Mouse (Mus musculus): ENCODE measurements around the gene Anapc2. TPM values are rescaled to one million over a fixed set of nuclear protein-coding genes. Genes with fewer than 3 reads are reported as not detected.

Anapc2 gene
- polyA plus RNA-seq, 1 experiment from 2014 or later = 137 TPM

DNA sequence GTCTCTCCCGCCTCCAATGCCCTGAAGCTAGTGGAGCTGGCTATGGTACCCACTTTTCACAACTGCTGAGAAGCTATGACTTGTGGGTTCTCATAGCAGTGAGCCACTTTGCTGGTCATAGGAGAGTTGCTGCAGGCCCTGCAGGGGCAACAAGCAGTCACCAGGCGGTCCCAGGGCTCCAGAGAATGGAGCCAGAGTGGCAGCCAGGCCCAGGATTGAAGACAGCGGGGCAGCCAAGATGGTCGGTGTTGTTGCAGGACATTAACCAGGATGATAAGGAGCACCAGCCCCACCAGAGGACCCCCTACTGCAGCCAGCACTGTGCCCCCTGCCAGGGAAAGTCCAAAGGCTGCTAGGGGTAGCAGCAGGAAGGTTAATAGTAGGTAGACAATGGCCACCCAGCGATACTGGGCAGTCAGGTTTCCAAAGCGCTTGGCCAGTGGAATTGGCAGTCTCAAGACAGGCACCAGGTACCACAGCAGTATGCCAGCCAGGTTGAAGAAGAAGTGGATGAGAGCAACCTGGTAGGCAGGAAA, 43.2 kb upstream of the Anapc2 start:
- Histone ChIP-seq H3K4me2 (ENCODE audit: low read length) (no peak overlapping the region), H3K4me3 (ENCODE audit: low read length) (no peak overlapping the region), H3K27me3 (replicated peaks; ENCODE audit: control insufficient read depth, insufficient read depth, low read length) (0 out of 2 replicates have a peak, but pooled peaks cover 2% of the 10 kb centered on the region), H3K4me1 (ENCODE audit: control insufficient read depth, insufficient read depth, low read depth, low read length) (peaks cover 7% of the 10 kb centered on the region), H3K27ac (ENCODE audit: low read depth, low read length) (no peak overlapping the region), H3K36me3 (ENCODE audit: control insufficient read depth, insufficient read depth, low read length) (no peaks in the 10 kb centered on the region), H3K9ac (ENCODE audit: low read depth, low read length) (peak overlapping the region; percentile 25; the same call in 1 of the 2 replicates), H3K9me3 (ENCODE audit: control insufficient read depth, low read length) (no peaks in the 10 kb centered on the region)
- ATAC-seq = no peak
- WGBS = 68% methylated on average over 6 of the region's 6 CpGs

DNA sequence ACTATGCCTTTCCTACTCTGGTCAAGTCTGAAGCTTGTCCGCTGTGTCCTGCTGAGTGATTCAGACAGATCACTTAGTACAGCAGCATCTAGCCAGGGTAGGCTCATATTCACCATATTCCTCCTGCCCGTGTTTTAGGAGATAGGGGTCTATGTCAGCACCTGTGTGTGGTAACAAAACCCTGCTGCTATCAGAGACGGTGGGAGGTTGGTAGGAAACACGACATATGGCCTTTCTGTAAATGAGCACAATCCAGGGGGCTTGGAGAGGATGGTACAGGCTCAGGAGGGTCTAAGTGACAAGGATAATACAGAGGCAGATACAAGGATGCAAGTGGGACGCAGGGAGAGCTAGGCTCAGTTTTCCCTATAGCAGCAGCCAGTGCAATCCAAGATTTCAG, 42.7 kb upstream of the Anapc2 start:
- no peak overlapping the region for H3K9ac ChIP-seq (ENCODE audit: low read depth, low read length)
- no peaks in the 10 kb centered on the region for H3K36me3 ChIP-seq (ENCODE audit: control insufficient read depth, insufficient read depth, low read length)
- WGBS = 80% methylated on average over 5 of the region's 5 CpGs
- H3K27me3 ChIP-seq (replicated peaks; ENCODE audit: control insufficient read depth, insufficient read depth, low read length) = 0 out of 2 replicates have a peak, but pooled peaks cover 2% of the 10 kb centered on the region
- H3K4me1 ChIP-seq (ENCODE audit: control insufficient read depth, insufficient read depth, low read depth, low read length) = peaks cover 7% of the 10 kb centered on the region
- no peak overlapping the region for H3K4me2 ChIP-seq (ENCODE audit: low read length)
- ATAC-seq = no peak
- H3K27ac ChIP-seq (ENCODE audit: low read depth, low read length) = no peak overlapping the region
- no peaks in the 10 kb centered on the region for H3K9me3 ChIP-seq (ENCODE audit: control insufficient read depth, low read length)
- H3K4me3 ChIP-seq (ENCODE audit: low read length) = no peak overlapping the region

GRCm38 (mm10) chr2:25230581-25230980, 41.7 kb upstream of the Anapc2 start:
- ATAC-seq = no peak
- Histone ChIP-seq H3K4me3 (ENCODE audit: low read length) (no peak overlapping the region), H3K27ac (ENCODE audit: low read depth, low read length) (no peak overlapping the region), H3K9ac (ENCODE audit: low read depth, low read length) (no peak overlapping the region), H3K4me2 (ENCODE audit: low read length) (no peak overlapping the region), H3K27me3 (replicated peaks; ENCODE audit: control insufficient read depth, insufficient read depth, low read length) (0 out of 2 replicates have a peak, but pooled peaks cover 2% of the 10 kb centered on the region), H3K36me3 (ENCODE audit: control insufficient read depth, insufficient read depth, low read length) (no peaks in the 10 kb centered on the region), H3K4me1 (ENCODE audit: control insufficient read depth, insufficient read depth, low read depth, low read length) (peaks cover 5% of the 10 kb centered on the region), H3K9me3 (ENCODE audit: control insufficient read depth, low read length) (no peaks in the 10 kb centered on the region)
- WGBS = 90% methylated on average over 7 of the region's 7 CpGs

DNA sequence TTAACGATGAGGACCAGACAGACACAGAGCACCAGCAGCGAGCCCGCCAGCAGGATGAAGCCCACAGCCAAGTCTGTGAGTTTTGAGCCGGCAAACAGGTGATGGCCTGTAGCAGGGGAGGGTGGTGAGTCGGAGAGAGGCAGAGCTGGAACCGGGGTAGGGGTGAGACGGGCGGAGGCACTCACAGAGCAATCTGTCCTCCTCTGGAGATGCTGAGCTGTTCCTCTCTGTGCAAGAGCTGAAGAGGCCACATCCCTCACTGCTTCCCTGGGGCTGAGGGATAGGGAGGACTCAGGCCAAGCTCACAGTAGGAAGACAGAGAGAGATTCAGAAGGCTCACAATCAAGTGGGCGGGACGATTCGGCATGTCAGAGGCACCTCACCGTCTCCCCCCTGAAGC, 41.2 kb upstream of the Anapc2 start:
- Histone ChIP-seq H3K9ac (ENCODE audit: low read depth, low read length) (no peak overlapping the region), H3K4me1 (ENCODE audit: control insufficient read depth, insufficient read depth, low read depth, low read length) (peaks cover 3% of the 10 kb centered on the region; the same call in 1 of the 2 replicates), H3K27me3 (replicated peaks; ENCODE audit: control insufficient read depth, insufficient read depth, low read length) (0 out of 2 replicates have a peak, but pooled peaks cover 2% of the 10 kb centered on the region), H3K27ac (ENCODE audit: low read depth, low read length) (no peak overlapping the region), H3K4me2 (ENCODE audit: low read length) (no peak overlapping the region), H3K9me3 (ENCODE audit: control insufficient read depth, low read length) (no peaks in the 10 kb centered on the region), H3K4me3 (ENCODE audit: low read length) (no peak overlapping the region), H3K36me3 (ENCODE audit: control insufficient read depth, insufficient read depth, low read length) (no peaks in the 10 kb centered on the region)
- ATAC-seq = no peak
- 51% methylated on average over 12 of the region's 12 CpGs for WGBS

DNA sequence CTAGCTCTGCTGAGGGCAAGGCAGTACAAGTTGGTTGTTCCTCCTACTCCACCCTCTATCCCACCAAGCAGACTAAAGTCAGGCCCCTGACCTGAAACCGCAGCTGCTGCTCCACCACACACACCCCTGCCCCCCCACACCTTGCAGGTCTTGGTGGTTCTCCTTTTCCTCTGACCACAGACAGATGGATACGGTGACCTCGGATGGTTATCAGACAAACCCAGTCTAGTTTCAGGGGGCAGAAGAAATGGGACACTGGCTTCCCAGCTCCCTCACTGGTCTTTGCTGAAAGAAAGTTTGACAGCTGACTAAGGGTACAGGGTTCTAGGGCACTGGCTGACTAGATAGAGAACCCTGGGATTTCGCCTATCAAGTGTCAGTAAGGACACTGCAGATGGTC, 38.9 kb upstream of the Anapc2 start:
- Histone ChIP-seq H3K36me3 (ENCODE audit: control insufficient read depth, insufficient read depth, low read length) (no peaks in the 10 kb centered on the region), H3K9ac (ENCODE audit: low read depth, low read length) (no peak overlapping the region), H3K4me1 (ENCODE audit: control insufficient read depth, insufficient read depth, low read depth, low read length) (peaks cover 3% of the 10 kb centered on the region; the same call in 1 of the 2 replicates), H3K27me3 (replicated peaks; ENCODE audit: control insufficient read depth, insufficient read depth, low read length) (0 out of 2 replicates have a peak, but pooled peaks cover 2% of the 10 kb centered on the region), H3K27ac (ENCODE audit: low read depth, low read length) (no peak overlapping the region), H3K4me3 (ENCODE audit: low read length) (no peak overlapping the region), H3K9me3 (ENCODE audit: control insufficient read depth, low read length) (no peaks in the 10 kb centered on the region), H3K4me2 (ENCODE audit: low read length) (no peak overlapping the region)
- no peak for ATAC-seq
- 81% methylated on average over 4 of the region's 4 CpGs for WGBS

- Histone ChIP-seq H3K9me3 (ENCODE audit: control insufficient read depth, low read length) (no peaks in the 10 kb centered on the region), H3K4me3 (ENCODE audit: low read length) (no peak within 1 kb of the TSS), H3K4me2 (ENCODE audit: low read length) (no peak within 1 kb of the TSS), H3K27ac (ENCODE audit: low read depth, low read length) (no peak within 1 kb of the TSS), H3K36me3 (ENCODE audit: control insufficient read depth, insufficient read depth, low read length) (no peaks in the 10 kb centered on the region), H3K4me1 (ENCODE audit: control insufficient read depth, insufficient read depth, low read depth, low read length) (no peaks in the 10 kb centered on the region), H3K9ac (ENCODE audit: low read depth, low read length) (no peak within 1 kb of the TSS), H3K27me3 (replicated peaks; ENCODE audit: control insufficient read depth, insufficient read depth, low read length) (peaks cover 3% of the 10 kb centered on the region; the same call in 1 of the 2 replicates)
- WGBS = 88% methylated on average over 3 of the region's 3 CpGs
- ATAC-seq = no peak
These were observed 38.2 kb upstream of the Anapc2 start, which contains the start of gene Slc34a3 for GRCm38 (mm10) chr2:25234050-25234449. Gene Slc34a3, minus strand, starts transcription at chr2:25234364.

DNA sequence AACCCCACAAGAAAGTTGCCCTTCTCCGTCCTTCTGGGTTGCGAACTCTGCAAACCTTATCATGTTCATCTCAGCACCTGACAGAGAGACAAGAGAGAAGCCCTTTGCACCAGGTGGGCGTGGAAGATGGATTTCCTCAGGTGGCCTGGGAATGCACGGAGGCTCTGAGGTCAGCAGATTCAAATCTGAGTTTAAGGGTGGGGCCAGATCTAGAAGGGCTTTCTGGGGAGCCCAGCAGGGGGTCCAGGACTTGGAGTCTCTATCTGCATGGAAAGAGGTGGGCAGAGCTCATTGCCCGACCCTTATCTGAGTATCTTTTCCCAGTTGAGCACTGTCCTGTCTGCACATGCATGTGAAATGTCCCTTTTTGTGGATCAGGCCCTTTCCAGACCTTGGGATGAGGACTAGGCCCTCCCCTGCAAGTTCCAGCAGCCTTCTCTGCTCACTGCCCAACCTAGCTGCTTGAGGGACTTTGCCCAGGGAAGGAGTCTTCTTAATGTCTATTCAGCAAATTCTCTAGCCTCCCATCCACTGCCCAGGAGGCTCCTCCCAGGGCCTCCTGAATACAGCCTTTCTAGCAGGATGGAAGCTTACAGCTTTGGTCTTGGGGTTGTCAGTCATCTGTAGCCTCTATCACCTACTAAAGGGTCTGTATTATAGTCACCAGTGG, 37.6 kb upstream of the Anapc2 start:
- 78% methylated on average over 5 of the region's 5 CpGs for WGBS
- Histone ChIP-seq H3K27me3 (replicated peaks; ENCODE audit: control insufficient read depth, insufficient read depth, low read length) (peaks cover 4% of the 10 kb centered on the region; the same call in 1 of the 2 replicates), H3K9me3 (ENCODE audit: control insufficient read depth, low read length) (no peaks in the 10 kb centered on the region), H3K9ac (ENCODE audit: low read depth, low read length) (no peak overlapping the region), H3K4me3 (ENCODE audit: low read length) (no peak overlapping the region), H3K4me1 (ENCODE audit: control insufficient read depth, insufficient read depth, low read depth, low read length) (no peaks in the 10 kb centered on the region), H3K4me2 (ENCODE audit: low read length) (no peak overlapping the region), H3K36me3 (ENCODE audit: control insufficient read depth, insufficient read depth, low read length) (no peaks in the 10 kb centered on the region), H3K27ac (ENCODE audit: low read depth, low read length) (no peak overlapping the region)
- ATAC-seq = no peak

- no peak within 1 kb of the TSS for H3K4me3 ChIP-seq (ENCODE audit: low read length)
- H3K9ac ChIP-seq (ENCODE audit: low read depth, low read length) = no peak within 1 kb of the TSS
- no peak within 1 kb of the TSS for H3K4me2 ChIP-seq (ENCODE audit: low read length)
- H3K27ac ChIP-seq (ENCODE audit: low read depth, low read length) = no peak within 1 kb of the TSS
- no peaks in the 10 kb centered on the region for H3K9me3 ChIP-seq (ENCODE audit: control insufficient read depth, low read length)
- peaks cover 10% of the 10 kb centered on the region for H3K4me1 ChIP-seq (ENCODE audit: control insufficient read depth, insufficient read depth, low read depth, low read length)
- no peak for ATAC-seq
- peaks cover 4% of the 10 kb centered on the region; the same call in 1 of the 2 replicates for H3K27me3 ChIP-seq (replicated peaks; ENCODE audit: control insufficient read depth, insufficient read depth, low read length)
- H3K36me3 ChIP-seq (ENCODE audit: control insufficient read depth, insufficient read depth, low read length) = no peaks in the 10 kb centered on the region
- 37% methylated on average over 8 of the region's 8 CpGs for WGBS
These were observed 35.7 kb upstream of the Anapc2 start, which contains the start of gene Rnf224 for GRCm38 (mm10) chr2:25236614-25237013. Gene Rnf224, minus strand, starts transcription at chr2:25236787.

DNA sequence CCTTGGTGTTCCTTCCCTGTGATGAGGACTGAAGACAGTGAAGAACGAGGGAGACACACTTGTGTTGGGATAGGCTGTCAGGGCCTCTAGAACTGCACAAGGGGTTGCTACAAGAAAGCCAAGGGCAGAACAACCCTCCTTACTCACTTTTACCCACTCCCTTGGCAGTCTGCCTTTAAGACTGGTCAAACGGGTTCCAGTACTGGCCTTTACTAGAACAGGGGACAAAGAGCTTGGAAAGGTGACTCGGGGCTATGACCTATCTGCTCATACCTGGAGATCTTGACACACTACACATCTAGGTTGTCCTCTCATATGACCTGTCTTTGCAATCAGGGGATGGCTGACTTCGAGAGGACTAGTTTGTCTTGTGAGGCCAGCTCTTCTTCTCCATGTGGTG, 34.8 kb upstream of the Anapc2 start:
- no peak overlapping the region for H3K27ac ChIP-seq (ENCODE audit: low read depth, low read length)
- no peaks in the 10 kb centered on the region for H3K36me3 ChIP-seq (ENCODE audit: control insufficient read depth, insufficient read depth, low read length)
- no peaks in the 10 kb centered on the region for H3K9me3 ChIP-seq (ENCODE audit: control insufficient read depth, low read length)
- no peak overlapping the region for H3K4me3 ChIP-seq (ENCODE audit: low read length)
- peaks cover 4% of the 10 kb centered on the region; the same call in 1 of the 2 replicates for H3K27me3 ChIP-seq (replicated peaks; ENCODE audit: control insufficient read depth, insufficient read depth, low read length)
- WGBS = 77% methylated on average over 4 of the region's 4 CpGs
- H3K4me2 ChIP-seq (ENCODE audit: low read length) = no peak overlapping the region
- ATAC-seq = no peak
- H3K4me1 ChIP-seq (ENCODE audit: control insufficient read depth, insufficient read depth, low read depth, low read length) = peaks cover 12% of the 10 kb centered on the region
- no peak overlapping the region for H3K9ac ChIP-seq (ENCODE audit: low read depth, low read length)

Measured in hindbrain, embryonic 16.5 days (tissue).